Mouse (Mus musculus) hindlimb bud, embryonic 11.5 days (tissue): ENCODE measurements around the gene Usp51.
A peak's percentile ranks its signal among the peaks of the same experiment; 100 is the strongest.
"Not testable (repeated sequence)": the region's sequence is repeated elsewhere in the genome, so short reads cannot be mapped to it uniquely, and the experiment has no call there.

ENCODE experiments used
- DNase-seq: peaks from one replicate; pipeline ENCODE4 v3.0.0-alpha.2; 2012; ENCODE audit warnings: low read depth, low spot score; ENCODE audit errors: extremely low spot score

The Usp51 gene

DNA sequence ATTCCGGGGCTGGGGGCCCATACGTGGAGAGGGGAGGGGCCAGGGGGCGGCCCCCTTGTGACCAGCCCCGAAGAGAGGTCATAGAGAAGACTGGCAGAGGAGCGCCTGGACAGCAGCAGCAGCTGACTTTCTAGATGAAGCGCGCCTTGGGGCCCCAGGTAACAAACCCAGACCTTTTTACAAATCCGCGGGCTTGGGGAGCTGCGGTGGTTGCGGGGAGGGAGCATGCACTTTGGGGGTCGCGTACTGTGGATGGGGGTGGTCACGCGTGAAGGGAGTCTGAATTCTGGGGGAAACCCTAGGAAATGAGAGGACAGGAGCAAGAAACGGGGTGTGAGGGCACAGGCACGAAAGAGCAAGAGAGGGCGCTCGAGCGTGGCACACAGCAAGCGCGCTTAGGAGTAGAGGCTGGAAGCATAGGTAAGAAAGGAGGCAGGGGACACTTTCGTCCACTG lies at the start of gene Usp51:
TSS of gene Usp51 (plus strand) at position 83 of the 455 bp plus-strand sequence.
- no peak for DNase-seq

DNA sequence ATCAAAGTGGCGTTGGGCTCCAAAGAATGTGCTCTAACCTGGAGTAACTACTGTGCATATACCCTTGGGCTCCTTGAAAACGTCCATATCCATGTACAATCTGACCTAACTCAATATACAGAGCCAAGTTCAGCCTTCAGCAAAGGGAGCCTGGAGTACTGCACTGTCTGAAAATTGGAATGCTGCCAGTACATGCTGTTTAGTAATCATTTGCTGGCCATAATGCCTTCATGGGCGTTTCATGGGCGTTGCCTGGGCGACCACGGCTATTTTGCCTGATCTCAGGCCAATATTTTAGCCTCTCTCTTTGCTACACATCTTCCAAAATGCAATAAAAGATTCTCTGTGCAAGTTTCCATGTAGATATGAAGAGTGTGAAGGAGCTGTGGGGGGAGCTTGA lies 36.7 kb upstream of the Usp51 start:
- no peak for DNase-seq

DNA sequence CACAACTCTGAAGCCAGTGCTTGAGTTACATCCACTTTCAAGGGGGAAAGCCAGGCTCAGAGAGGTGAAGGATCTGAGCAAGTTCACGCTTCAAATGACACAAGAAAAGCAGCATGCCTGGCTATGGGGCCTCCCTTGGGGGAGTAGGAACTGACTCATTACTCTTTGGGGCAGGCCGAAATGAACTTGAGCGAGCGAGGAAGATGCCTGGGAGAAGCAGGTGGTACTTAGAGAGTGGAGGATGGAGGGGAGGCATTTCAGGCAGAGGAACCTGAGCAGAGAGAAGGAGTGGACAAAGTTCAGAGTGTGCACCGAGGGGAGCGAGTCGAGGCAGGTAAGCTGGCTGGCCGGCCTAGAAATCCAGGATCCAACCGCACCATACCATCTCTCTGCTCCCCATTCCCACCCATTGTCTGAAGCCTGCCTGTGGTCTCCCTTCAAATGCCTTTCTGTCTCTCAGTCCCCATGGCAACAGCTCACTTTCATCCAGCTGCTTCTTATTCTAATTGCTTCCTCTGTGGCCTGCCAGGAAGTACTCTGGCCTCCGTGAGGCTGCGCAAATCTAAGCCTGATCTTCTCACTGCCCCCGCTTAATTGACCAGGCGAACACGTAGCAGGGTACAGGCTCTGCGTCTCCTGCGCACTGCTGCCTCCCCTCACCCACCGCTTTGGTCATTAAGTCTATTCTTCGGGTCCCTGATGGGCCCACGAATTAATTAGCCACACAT lies 32.6 kb upstream of the Usp51 start:
- DNase-seq: not testable (repeated sequence)

DNA sequence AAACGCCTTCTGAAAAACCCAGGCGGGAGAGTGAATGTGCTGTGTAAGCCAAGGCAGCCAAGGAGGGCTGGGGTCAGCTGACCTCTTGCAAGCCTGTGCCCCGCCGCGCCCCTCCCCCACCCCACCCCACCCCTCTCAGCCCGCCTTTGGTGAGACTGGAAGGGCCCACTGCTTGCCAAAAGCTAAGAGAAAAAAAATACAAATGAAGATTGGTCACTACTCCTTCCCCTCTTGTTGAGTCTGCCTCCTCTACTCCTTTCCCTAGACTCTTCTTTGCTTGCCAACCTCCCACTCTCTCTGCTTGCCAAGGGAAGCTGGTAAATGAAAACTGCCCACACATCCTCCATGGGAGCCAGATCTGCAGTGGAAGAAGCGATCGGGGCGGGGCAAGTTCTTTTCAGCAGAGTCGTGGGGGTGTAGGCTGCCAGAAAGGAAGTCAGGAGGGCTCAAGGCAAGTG lies 32.0 kb upstream of the Usp51 start:
- no peak for DNase-seq

DNA sequence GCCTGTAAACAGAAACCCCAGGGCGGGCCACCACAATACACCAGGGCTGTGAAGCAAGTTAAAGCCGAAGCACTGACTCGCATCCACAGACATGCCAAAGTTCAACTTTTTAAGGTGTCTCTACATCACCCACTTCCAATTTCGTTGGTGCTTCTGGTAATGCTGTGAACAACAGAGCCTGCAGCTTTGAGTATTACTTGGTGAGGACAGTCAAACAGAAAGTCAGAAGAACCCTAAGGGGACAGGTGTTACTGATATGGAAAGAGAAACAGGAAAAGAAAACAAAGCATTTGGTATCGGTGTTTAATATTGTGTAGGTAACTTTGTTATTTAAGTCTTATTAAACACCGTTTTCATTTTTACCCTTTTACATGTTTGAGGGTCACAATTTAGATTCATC lies 29.7 kb upstream of the Usp51 start:
- no peak for DNase-seq

DNA sequence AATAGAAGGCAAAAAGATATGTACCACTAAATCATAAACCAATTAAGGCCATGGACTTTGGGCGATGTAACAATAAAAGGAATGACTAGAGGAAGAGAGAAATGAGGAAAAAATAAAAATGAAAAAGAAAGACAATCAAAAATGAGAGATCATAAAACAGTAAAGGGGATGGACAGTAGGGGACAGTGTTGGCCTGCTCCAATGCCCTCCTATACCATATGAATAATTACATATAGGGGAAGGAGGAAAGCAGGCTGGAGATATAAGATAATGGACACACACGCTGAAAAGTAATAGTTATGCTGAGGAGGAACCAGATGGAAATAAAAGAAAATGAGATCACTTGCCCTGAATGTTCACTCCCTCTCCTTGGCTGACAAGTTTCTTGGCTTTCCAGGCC lies 21.3 kb upstream of the Usp51 start:
- no peak for DNase-seq

DNA sequence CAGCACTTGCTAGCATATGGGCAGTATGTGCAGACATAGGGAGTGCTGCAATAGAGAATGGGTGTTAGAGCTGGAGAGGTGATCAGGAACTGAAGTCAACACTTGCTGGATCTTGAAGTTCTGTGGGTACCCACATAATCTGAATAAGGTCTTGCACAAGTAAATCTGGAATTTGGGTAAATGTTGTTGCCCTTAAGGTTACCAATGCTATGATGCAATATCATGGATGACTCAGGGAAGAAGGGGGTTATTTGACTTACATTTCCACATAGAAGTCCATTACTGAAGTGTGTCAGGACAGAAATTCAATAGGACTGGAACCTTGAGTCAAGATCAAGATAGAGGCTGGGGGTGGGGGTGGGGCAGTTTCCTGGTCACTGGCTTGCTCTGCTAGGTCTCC lies 16.4 kb upstream of the Usp51 start:
- not testable (repeated sequence) for DNase-seq

DNA sequence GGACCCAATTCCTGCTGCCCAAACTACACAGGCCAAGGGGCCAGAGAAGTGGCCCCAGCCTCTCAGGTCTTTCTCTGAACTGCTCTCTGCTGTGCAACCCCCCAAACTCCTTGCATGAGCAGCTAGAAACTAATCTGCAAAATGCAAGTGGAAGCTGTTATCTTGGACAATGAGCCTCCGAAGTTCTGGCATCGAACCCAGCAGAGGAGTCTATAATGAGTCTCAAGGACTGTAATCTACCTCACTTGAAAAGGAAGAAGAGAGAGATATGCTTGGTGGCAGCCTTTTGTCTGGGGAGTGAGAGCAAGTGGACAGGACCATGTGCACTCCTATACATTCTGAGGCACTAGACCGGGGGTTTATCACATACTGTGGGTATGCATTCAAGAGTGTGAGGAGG lies 10.2 kb upstream of the Usp51 start:
- not testable (repeated sequence) for DNase-seq

DNA sequence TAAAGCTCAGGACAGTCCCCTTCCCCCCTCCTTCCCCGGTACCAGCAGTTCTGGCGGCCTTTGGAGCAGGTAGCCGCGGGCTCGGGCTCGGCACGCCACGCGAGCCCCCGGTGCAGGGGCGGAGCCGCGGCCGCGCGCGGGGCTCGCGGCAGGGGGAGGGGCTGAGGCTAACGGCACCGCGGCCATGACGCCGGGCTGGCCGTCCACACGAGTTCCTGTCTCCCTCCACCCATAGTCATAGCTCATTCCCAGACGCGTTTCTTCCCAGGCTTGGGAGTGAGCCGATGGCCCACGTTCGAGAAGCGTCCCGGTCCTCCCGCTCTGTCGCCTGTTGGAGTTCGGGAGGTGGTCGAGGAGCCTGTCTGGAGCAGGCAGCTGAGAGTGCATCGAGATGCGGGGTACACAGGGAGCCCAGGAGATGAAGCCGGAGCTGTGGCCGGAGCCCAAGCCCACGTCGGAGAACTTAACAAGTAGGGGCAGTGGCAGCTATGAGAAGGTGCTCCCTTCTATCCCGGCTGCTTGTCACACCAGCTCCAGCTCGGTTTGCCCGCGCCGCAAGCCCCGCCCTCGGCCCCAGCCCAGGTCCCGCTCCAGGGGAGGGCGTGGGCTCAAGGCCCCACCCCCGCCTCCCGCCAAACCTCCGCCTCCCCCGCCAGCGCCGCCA lies 884 bp downstream of the Usp51 start:
- DNase-seq: no peak

DNA sequence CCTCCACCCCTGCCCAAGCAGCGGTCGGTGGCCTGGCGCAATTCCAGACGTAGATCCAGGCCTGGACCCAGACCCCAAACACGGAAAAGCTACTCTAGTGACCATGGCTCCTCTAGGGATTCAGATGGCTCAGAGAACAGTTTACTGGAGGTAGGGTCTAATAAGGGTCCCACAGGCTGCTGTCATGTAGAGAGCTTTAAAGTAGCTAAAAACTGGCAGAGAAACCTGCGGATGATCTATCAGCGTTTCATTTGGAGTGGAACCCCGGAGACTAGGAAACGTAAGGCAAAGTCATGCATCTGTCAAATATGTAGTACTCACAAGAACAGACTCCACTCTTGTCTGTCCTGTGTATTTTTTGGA lies 1.4 kb downstream of the Usp51 start:
- no peak for DNase-seq

DNA sequence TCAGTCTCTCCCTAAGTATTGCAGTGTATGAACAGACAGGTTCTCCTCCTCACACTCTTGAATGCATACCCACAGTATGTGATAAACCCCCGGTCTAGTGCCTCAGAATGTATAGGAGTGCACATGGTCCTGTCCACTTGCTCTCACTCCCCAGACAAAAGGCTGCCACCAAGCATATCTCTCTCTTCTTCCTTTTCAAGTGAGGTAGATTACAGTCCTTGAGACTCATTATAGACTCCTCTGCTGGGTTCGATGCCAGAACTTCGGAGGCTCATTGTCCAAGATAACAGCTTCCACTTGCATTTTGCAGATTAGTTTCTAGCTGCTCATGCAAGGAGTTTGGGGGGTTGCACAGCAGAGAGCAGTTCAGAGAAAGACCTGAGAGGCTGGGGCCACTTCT lies 19.0 kb downstream of the Usp51 start:
- not testable (repeated sequence) for DNase-seq

DNA sequence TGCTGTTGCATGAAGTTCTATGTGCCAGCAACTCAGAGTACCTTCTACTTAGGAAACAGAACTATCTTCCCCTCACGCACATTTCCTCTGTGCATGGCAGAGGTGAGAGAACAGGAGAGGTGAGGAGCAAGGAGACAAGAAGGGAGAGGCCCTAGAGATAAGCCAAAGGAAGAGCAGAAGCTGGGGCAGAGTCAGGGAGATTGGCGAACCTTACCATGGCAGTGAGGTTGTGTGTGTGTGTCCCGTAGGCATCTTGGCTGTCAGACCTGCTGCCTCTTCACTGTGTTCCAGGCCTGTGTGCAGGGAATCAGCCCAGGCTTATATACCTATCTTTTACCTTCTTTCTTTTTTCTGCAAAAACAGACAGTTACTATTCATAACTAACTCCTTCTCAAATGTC lies 19.4 kb downstream of the Usp51 start:
- DNase-seq: not testable (repeated sequence)

DNA sequence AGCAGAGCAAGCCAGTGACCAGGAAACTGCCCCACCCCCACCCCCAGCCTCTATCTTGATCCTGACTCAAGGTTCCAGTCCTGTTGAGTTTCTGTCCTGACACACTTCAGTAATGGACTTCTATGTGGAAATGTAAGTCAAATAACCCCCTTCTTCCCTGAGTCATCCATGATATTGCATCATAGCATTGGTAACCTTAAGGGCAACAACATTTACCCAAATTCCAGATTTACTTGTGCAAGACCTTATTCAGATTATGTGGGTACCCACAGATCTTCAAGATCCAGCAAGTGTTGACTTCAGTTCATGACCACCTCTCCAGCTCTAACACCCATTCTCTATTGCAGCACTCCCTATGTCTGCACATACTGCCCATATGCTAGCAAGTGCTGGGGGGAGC lies 25.3 kb downstream of the Usp51 start:
- DNase-seq: not testable (repeated sequence)

DNA sequence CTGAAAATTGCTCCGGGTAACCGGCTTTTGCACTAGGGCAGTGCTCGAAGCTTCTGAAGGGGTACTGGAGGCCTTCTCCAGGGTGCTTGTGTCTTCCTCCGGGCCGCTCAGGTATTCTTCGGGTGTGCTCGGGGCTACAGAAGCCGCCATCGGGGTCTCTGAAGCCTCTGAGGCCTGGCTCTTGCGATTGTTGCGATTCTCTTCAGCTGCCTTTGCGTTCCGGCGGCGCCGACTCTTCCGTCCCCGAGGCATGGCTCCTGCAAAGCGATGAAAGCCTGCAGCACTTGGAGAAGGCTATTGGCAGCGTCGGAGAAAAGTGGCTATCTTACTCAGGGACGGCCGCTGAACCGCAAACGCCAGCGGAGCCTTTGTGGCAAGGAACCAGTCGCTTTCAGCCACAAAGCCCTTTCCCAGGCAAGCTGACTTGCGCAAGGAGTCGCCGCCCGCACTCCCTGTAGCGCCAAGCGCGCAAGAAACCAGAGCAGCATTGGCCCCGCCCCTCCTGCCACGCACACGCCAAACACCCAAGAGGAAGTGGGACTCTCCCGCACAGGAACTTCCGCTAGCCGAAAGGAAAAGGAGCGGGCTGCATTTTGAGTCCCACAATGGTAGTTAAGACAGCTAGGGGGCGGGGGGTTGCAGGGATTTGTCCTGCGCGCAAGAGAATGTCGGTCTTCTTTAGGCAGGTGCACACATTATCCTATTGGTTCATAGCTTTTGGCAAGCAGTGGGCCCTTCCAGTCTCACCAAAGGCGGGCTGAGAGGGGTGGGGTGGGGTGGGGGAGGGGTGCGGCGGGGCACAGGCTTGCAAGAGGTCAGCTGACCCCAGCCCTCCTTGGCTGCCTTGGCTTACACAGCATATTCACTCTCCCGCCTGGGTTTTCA lies 31.1 kb downstream of the Usp51 start, which contains the start of gene Mageh1:
TSS of gene Mageh1 (minus strand) at position 489 of the 885 bp plus-strand sequence.
- peak; percentile 12 for DNase-seq

DNA sequence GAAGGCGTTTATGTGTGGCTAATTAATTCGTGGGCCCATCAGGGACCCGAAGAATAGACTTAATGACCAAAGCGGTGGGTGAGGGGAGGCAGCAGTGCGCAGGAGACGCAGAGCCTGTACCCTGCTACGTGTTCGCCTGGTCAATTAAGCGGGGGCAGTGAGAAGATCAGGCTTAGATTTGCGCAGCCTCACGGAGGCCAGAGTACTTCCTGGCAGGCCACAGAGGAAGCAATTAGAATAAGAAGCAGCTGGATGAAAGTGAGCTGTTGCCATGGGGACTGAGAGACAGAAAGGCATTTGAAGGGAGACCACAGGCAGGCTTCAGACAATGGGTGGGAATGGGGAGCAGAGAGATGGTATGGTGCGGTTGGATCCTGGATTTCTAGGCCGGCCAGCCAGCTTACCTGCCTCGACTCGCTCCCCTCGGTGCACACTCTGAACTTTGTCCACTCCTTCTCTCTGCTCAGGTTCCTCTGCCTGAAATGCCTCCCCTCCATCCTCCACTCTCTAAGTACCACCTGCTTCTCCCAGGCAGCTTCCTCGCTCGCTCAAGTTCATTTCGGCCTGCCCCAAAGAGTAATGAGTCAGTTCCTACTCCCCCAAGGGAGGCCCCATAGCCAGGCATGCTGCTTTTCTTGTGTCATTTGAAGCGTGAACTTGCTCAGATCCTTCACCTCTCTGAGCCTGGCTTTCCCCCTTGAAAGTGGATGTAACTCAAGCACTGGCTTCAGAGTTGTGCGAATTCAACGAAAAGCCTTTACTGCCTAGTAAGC lies 31.9 kb downstream of the Usp51 start:
- not testable (repeated sequence) for DNase-seq
